Mouse (Mus musculus) brown adipose tissue, adult 24 weeks (tissue): Measurements from ENCODE around the gene Glt28d2. TPM values are rescaled to one million over a fixed set of nuclear protein-coding genes. Genes with fewer than 3 reads are reported as not detected.

Source experiments
- H3K27ac ChIP-seq: fragments of 200-500 bp; replicated peaks from 2 replicates; pipeline ENCODE4 v1.5.1; 2012; ENCODE audit warnings: low read depth, mild to moderate bottlenecking, low read length
- H3K4me1 ChIP-seq: fragments of 200-500 bp; 2 replicates; pipeline ENCODE4 v1.6.1; 2012; ENCODE audit warnings: low read length, mixed read lengths; ENCODE audit not compliant: control insufficient read depth, insufficient read depth, insufficient read length
- H3K4me3 ChIP-seq: fragments of 200-500 bp; 2 replicates; pipeline ENCODE4 v1.5.1; 2012; ENCODE audit warnings: low read depth, mild to moderate bottlenecking, low read length, moderate library complexity; ENCODE audit not compliant: insufficient read depth
- polyA plus RNA-seq: library from polyadenylated mRNA; stranded (reverse); fragments of >200 nt; gene quantifications from 2 replicates; pipeline ENCODE4 v1.2.4, GENCODE M21; 2012; ENCODE audit not compliant: missing spikeins, insufficient read depth, insufficient read length

The Glt28d2 gene
- polyA plus RNA-seq, 1 experiment: 0.67 TPM

DNA sequence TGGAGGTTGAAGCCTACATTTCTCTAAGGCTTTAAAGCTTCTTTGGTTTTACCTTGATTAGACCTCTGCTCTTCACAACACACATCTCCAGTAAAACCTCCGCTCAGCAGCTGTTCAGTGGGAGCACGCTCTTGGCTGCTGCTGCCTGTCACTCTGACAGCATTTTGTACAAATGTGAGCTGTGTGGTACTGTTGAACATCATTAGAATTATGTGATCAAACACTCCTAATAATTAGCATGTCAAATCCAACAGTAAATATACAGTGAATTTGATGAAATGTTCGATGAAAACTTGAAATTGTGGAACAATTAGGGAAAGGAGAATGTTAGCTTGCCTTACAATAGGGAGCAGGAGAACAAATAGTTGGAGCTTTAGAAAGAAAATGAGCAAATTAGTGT lies 32.3 kb downstream of the Glt28d2 start:
- no peak overlapping the region for H3K4me3 ChIP-seq
- no peaks in the 10 kb centered on the region for H3K4me1 ChIP-seq
- no peak overlapping the region for H3K27ac ChIP-seq

DNA sequence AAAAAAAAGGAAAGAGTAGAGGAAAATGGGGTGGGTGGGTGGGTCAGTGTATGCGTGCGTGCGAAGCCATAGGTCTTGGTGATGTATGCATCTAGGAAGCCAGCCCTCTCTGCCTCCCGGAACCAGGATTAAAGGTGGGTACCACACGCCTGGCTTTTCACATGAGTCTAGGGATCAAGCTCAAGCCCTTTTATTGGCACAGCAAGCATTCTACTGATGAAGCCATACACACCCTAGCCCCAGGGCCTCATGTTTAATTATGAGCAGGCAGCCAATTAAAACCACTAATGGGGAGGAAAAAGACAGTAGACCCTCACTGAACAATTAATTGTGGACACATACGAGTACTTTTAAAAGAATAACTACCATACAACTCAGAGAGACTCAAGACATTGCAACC lies 33.2 kb downstream of the Glt28d2 start:
- Histone ChIP-seq H3K4me3 (no peak overlapping the region), H3K27ac (no peak overlapping the region), H3K4me1 (no peaks in the 10 kb centered on the region)

- Histone ChIP-seq H3K27ac (no peak overlapping the region), H3K4me1 (no peaks in the 10 kb centered on the region), H3K4me3 (no peak overlapping the region)
These were observed 33.6 kb downstream of the Glt28d2 start for GRCm38 (mm10) chr3:85853715-85854114.

GRCm38 (mm10) chr3:85850079-85850478 lies 37.2 kb downstream of the Glt28d2 start:
- H3K27ac ChIP-seq: no peak overlapping the region
- H3K4me3 ChIP-seq: no peak overlapping the region
- no peaks in the 10 kb centered on the region for H3K4me1 ChIP-seq

- Histone ChIP-seq H3K4me1 (no peaks in the 10 kb centered on the region), H3K27ac (no peak overlapping the region), H3K4me3 (no peak overlapping the region)
These were observed 41.0 kb downstream of the Glt28d2 start for GRCm38 (mm10) chr3:85846316-85846715.

- Histone ChIP-seq H3K27ac (no peak overlapping the region), H3K4me1 (no peaks in the 10 kb centered on the region), H3K4me3 (no peak overlapping the region)
These were observed 42.0 kb downstream of the Glt28d2 start for GRCm38 (mm10) chr3:85845341-85845740.

DNA sequence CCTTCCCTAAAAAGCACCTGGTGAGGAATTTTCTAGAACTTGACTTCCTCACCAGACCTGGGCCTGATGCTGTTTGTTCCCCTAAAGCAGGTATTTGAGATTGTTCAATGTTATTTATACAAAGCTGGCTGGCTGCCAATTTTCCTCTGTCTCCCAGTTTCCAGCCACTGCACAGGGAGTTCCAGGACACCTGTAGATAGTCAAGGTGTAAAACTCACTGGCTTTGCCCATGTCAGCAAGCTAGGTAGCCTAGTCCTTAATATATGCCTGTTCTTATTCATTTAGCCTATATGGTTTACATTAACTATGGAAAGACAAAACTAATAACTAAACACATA lies 44.5 kb downstream of the Glt28d2 start:
- H3K4me1 ChIP-seq: no peaks in the 10 kb centered on the region
- H3K27ac ChIP-seq: no peak overlapping the region
- H3K4me3 ChIP-seq: no peak overlapping the region

GRCm38 (mm10) chr3:85842177-85842880 lies 45.0 kb downstream of the Glt28d2 start:
- H3K4me3 ChIP-seq: no peak overlapping the region
- no peak overlapping the region for H3K27ac ChIP-seq
- H3K4me1 ChIP-seq: no peaks in the 10 kb centered on the region

DNA sequence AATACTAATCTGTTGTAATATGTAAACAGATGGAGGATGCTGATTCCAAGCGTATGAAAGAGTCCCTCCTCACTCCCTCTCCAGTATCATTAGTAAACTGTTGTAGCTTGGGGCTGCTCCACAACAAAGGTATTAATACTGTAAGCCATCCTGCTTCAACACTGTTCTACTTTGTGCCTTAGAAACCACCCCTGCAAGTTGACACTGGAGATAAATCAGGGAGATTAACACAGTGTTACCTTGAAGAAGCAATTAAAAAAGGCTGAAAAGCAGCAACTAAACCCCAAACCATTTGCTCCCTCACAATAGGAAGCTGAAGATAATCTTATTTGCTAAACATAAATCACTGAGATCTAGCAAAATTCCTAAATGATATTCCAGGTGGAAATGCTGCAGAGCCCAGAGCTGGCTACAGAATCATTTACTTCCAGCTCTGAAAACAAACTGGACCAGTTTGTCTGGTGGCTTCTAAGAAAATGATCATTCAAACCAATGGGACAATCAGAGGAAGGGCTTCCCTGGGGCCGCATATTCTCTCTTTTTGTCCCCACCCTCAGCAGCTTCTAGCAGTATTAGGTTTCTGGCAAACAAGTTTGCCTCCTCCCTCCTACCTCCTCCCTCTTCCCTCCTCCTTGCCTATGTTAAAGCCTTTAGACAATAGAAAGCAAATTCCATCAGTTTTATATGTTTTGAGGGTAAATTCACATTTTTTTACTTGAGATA lies 45.7 kb downstream of the Glt28d2 start:
- no peak overlapping the region for H3K27ac ChIP-seq
- no peaks in the 10 kb centered on the region for H3K4me1 ChIP-seq
- no peak overlapping the region for H3K4me3 ChIP-seq

DNA sequence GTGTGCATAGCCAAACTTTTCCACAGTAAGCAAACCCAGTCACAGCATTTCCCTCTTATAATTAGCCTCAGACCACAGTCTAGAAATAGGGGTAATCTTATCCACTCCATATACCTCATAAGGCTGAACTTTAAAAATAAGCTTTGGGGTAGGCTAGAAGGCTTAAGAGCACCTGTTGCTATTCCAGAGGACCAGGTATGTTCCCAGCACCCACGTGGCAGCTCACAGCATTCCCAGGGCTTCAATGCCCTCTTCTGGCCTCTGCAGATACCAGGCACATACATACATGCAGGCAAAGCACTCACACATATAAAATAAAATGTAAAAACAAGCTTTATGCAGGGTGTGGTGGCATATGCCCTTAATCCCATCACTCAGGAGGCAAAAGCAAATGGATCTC lies 53.7 kb downstream of the Glt28d2 start:
- Histone ChIP-seq H3K27ac (no peak overlapping the region), H3K4me3 (no peak overlapping the region), H3K4me1 (no peaks in the 10 kb centered on the region)

DNA sequence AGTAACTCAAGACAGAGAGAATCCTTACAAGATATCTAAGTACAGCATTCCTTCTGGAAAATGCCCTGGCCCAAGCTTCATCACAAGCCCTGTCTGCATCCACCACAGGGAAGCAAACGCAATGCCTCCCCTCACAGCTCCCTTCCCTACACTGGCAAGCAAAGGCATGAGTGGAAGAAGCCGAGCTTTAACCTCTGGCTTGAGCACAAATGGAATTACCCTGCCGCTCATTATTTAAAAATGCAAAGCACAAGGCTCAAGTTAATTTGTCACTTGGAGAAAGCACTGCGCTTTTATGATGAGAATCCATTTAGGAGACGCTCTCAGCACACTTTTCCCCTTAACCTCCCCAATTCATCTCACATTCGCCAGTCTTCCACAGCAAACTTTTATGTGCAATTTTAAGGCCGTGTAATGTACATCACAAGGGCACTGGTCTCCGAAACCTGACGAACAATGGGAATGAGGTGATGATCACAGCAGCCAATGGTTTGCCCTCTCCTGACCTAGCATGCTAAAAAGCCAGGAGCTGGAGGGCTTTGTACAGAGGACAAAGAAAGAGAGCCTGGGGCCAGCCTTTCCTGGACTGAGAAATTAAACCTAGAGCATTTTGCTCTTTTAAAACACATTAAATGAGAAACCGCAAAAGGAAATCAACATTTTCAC lies 54.7 kb downstream of the Glt28d2 start:
- Histone ChIP-seq H3K27ac (no peak overlapping the region), H3K4me1 (no peaks in the 10 kb centered on the region), H3K4me3 (no peak overlapping the region)

DNA sequence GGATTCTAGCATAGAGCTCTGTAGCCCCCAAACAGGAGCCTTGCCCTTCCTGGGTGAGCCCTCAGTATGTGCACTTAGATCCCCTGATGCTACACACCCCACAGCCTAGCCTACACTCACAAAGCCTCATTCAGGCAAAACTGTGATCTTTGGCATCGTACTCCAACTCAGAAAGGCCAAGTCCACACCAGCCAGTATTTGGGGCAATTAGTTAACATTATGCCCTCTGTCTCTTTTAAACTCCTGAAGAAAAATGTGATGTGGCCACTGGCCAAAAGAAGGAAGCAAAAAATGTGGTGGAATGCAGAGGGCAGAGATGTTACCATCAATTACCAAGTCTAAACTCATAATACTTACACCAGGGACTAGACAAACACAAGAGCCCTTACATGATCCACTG lies 55.5 kb downstream of the Glt28d2 start:
- H3K4me1 ChIP-seq: no peaks in the 10 kb centered on the region
- H3K4me3 ChIP-seq: no peak overlapping the region
- H3K27ac ChIP-seq: no peak overlapping the region

- Histone ChIP-seq H3K4me1 (no peaks in the 10 kb centered on the region), H3K4me3 (no peak overlapping the region), H3K27ac (no peak overlapping the region)
These were observed 58.3 kb downstream of the Glt28d2 start for GRCm38 (mm10) chr3:85829047-85829446.

DNA sequence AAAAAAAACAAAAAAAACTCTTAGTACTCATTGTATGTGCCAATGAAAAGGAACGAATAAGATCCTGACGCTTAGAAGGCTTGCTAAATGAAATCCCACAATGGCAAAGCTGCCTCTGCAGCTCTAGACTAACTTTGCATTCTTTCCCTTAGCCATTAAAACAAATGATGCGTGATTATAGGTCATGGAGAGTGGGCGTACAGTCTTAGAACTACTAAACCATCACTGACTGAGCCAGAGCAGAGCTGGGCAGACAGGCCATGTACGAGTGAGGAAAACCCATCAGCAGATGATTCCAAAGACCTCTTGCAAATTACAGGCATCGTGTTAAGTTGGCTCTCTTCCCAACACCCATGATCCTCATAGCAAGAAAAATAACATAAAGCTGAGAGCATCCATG lies 59.5 kb downstream of the Glt28d2 start:
- Histone ChIP-seq H3K4me3 (no peak overlapping the region), H3K4me1 (no peaks in the 10 kb centered on the region), H3K27ac (no peak overlapping the region)

DNA sequence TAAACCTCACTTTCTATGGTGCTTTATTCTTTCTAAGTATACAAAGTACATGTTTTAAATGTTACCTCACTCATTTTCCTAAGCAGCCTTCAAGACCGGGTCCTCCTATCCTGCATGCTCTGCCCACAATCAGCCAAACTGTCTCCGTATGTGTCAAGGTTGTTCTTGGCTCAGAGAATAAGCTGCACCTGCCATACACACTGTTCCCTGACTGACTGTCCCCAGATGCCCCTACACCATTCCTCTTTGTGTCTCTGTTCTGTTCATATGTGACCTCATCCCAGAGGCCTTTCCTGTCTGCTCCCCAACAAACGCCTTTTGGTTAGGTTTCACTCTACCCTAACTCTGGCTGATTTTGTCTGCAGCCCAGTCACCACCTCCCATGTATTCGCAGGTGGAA lies 60.0 kb downstream of the Glt28d2 start:
- Histone ChIP-seq H3K4me1 (no peaks in the 10 kb centered on the region), H3K27ac (no peak overlapping the region), H3K4me3 (no peak overlapping the region)
